Mouse (Mus musculus): ENCODE results near the gene Gsdma3.

GRCm38 (mm10) chr11:98630646-98631045 is 4.5 kb downstream of the Gsdma3 start:
- no peak for TF ChIP-seq CTCF (IDR thresholded peaks at IDR 0.05; ENCODE audit: control insufficient read depth, insufficient read depth, low read length)
- TF ChIP-seq POLR2A (IDR thresholded peaks at IDR 0.05; ENCODE audit: borderline replicate concordance, control insufficient read depth, low read depth, low read length), result no peak
